Mouse (Mus musculus): ENCODE measurements at regions not wholly inside any gene's neighbourhood (a gene's known extent, or its start where the extent isn't known, plus 50 kb on each side); places are given as distances from the start of the nearest gene placed in this dataset.

DNA sequence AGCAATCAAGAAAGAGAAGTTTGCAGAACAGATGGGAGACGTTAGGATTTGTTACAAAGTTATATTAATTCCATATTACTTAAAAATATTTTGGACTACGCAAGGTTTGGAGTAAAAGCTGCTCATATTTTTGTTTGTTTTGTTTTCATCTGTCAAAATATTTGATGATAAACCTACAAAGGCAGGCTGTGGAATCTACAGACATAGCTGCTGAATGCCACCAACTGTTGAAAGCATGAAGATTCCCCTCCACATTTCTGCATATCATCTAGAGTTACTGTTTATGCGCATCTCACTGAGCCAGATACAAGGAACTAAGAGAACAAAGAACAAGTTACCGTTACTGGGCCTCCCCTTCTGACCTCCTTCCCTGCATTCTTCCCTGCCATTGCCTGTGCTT, 127.1 kb upstream of the Gorab start:
- Histone ChIP-seq H3K79me2 (ENCODE audit: control insufficient read depth, insufficient read depth, low read length, poor library complexity) (no peaks in the 10 kb centered on the region), H3K36me3 (ENCODE audit: control insufficient read depth in 1 of 2, insufficient read depth in 2 of 2, low read length in 2 of 2) (no peaks in the 10 kb centered on the region), H3K9me3 (replicated peaks; ENCODE audit: insufficient read depth, low read length) (no peaks in the 10 kb centered on the region), H3K4me3 (ENCODE audit: control insufficient read depth in 1 of 2, insufficient read depth in 1 of 2, low read depth in 2 of 2, low read length in 2 of 2) (no peak overlapping the region), H3K27ac (ENCODE audit: control insufficient read depth, low read depth, low read length) (no peak overlapping the region), H3K27me3 (ENCODE audit: control insufficient read depth in 1 of 2, insufficient read depth in 2 of 2, low read length in 2 of 2) (no peaks in the 10 kb centered on the region), H3K4me1 (ENCODE audit: control insufficient read depth in 1 of 2, insufficient read depth in 2 of 2, low read length in 2 of 2) (no peaks in the 10 kb centered on the region), H3K9ac (ENCODE audit: control insufficient read depth, low read depth, low read length, poor library complexity, severe bottlenecking) (no peak overlapping the region)
- no peak for DNase-seq (ENCODE audit: low read depth, low spot score)
- TF ChIP-seq SMC3 (IDR thresholded peaks at IDR 0.05; ENCODE audit: low read depth, low read length) (no peak), MAZ (IDR thresholded peaks at IDR 0.05; ENCODE audit: low read depth, low read length) (no peak), CHD1 (IDR thresholded peaks at IDR 0.05; ENCODE audit: low read depth, low read length) (no peak)

DNA sequence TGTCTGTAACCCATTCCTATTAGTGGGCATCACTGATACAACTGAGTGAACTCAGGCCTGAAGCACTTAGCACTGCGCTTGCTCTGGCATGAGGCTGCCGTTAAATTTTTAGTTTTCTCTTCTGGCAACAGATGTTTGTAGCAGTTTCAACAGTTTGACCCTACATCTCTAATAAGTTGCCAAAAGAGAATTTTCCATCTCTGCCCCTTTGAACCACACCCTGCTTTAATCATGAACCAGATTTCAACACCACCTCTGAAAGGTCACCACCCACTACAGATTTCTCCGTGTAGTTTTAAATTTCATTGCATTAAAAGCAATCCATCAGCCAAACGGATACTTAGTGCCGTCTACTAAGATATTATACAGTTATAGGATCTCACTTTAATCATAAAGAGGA, 114.5 kb upstream of the Gorab start:
- Histone ChIP-seq H3K9ac (ENCODE audit: control insufficient read depth, low read depth, low read length, poor library complexity, severe bottlenecking) (no peak overlapping the region), H3K79me2 (ENCODE audit: control insufficient read depth, insufficient read depth, low read length, poor library complexity) (no peaks in the 10 kb centered on the region), H3K36me3 (ENCODE audit: control insufficient read depth in 1 of 2, insufficient read depth in 2 of 2, low read length in 2 of 2) (no peaks in the 10 kb centered on the region), H3K4me1 (ENCODE audit: control insufficient read depth in 1 of 2, insufficient read depth in 2 of 2, low read length in 2 of 2) (no peaks in the 10 kb centered on the region), H3K9me3 (replicated peaks; ENCODE audit: insufficient read depth, low read length) (no peaks in the 10 kb centered on the region), H3K4me3 (ENCODE audit: control insufficient read depth in 1 of 2, insufficient read depth in 1 of 2, low read depth in 2 of 2, low read length in 2 of 2) (no peak overlapping the region), H3K27me3 (ENCODE audit: control insufficient read depth in 1 of 2, insufficient read depth in 2 of 2, low read length in 2 of 2) (no peaks in the 10 kb centered on the region; a peak in 2 of 4 replicates), H3K27ac (ENCODE audit: control insufficient read depth, low read depth, low read length) (no peak overlapping the region)
- TF ChIP-seq SMC3 (IDR thresholded peaks at IDR 0.05; ENCODE audit: low read depth, low read length) (no peak), MYC (IDR thresholded peaks at IDR 0.05; ENCODE audit: low read depth, low read length) (no peak), ZKSCAN1 (IDR thresholded peaks at IDR 0.05; ENCODE audit: low read depth, low read length) (no peak), ZNF384 (IDR thresholded peaks at IDR 0.05; ENCODE audit: low read depth, low read length) (no peak), MXI1 (IDR thresholded peaks at IDR 0.05; ENCODE audit: low read depth, low read length) (no peak), TBP (IDR thresholded peaks at IDR 0.05; ENCODE audit: low read depth, low read length) (no peak), JUND (IDR thresholded peaks at IDR 0.05; ENCODE audit: low read depth, low read length) (no peak), RCOR1 (IDR thresholded peaks at IDR 0.05; ENCODE audit: low read depth, low read length) (no peak), MAX (IDR thresholded peaks at IDR 0.05; ENCODE audit: low read length) (no peak), POLR2A (IDR thresholded peaks at IDR 0.05; ENCODE audit: control insufficient read depth in 1 of 2, insufficient read depth in 1 of 2, low read depth in 1 of 2, low read length in 2 of 2, poor library complexity in 1 of 2) (no peak), MAZ (IDR thresholded peaks at IDR 0.05; ENCODE audit: low read depth, low read length) (no peak), ZMIZ1 (IDR thresholded peaks at IDR 0.05; ENCODE audit: low read depth, low read length) (no peak)
- no peak for DNase-seq (ENCODE audit: low read depth, low spot score)

DNA sequence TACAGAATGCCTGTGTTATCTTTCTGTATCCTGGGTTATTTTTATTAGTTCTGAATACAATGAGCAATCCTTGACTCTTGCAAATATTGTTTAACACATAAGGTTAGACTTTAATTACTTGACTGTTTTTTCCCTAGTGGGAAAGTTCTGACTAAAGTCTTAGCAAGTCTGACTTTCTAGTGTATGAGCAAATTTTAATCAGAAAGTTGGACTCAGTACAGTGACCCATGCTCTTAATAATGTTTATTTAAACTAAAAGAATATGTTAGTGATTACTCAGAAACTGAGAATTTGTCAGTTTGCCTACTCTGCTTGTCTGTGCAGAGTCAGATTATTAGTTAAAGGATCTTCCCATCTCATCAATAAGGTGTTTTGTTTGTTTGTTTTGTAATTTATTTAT, 109.4 kb upstream of the Gorab start:
- H3K9ac ChIP-seq (ENCODE audit: control insufficient read depth, low read depth, low read length, poor library complexity, severe bottlenecking): no peak overlapping the region
- H3K79me2 ChIP-seq (ENCODE audit: control insufficient read depth, insufficient read depth, low read length, poor library complexity): no peaks in the 10 kb centered on the region
- no peak overlapping the region for H3K27ac ChIP-seq (ENCODE audit: control insufficient read depth, low read depth, low read length)
- no peak for TF ChIP-seq USF2 (IDR thresholded peaks at IDR 0.05; ENCODE audit: borderline replicate concordance in 1 of 2, insufficient read depth in 1 of 2, low read depth in 1 of 2, low read length in 2 of 2)
- TF ChIP-seq TBP (IDR thresholded peaks at IDR 0.05; ENCODE audit: low read depth, low read length): no peak
- no peak for TF ChIP-seq GABPA (IDR thresholded peaks at IDR 0.05; ENCODE audit: low read depth, low read length)
- TF ChIP-seq NELFE (IDR thresholded peaks at IDR 0.05; ENCODE audit: low read depth, low read length): no peak
- no peak for TF ChIP-seq MAX (IDR thresholded peaks at IDR 0.05; ENCODE audit: low read length)
- TF ChIP-seq ZKSCAN1 (IDR thresholded peaks at IDR 0.05; ENCODE audit: low read depth, low read length): no peak
- no peaks in the 10 kb centered on the region; a peak in 1 of 4 replicates for H3K27me3 ChIP-seq (ENCODE audit: control insufficient read depth in 1 of 2, insufficient read depth in 2 of 2, low read length in 2 of 2)
- H3K9me3 ChIP-seq (replicated peaks; ENCODE audit: insufficient read depth, low read length): no peaks in the 10 kb centered on the region
- H3K4me3 ChIP-seq (ENCODE audit: control insufficient read depth in 1 of 2, insufficient read depth in 1 of 2, low read depth in 2 of 2, low read length in 2 of 2): no peak overlapping the region
- no peaks in the 10 kb centered on the region for H3K4me1 ChIP-seq (ENCODE audit: control insufficient read depth in 1 of 2, insufficient read depth in 2 of 2, low read length in 2 of 2)
- H3K36me3 ChIP-seq (ENCODE audit: control insufficient read depth in 1 of 2, insufficient read depth in 2 of 2, low read length in 2 of 2): no peaks in the 10 kb centered on the region
- DNase-seq (ENCODE audit: low read depth, low spot score): no peak

All from MEL (cell line).